Mouse (Mus musculus) spleen, postnatal 4 days (tissue): Measurements from ENCODE around the gene Rplp1.

Experiments used
- DNase-seq, 2 experiments: peaks; one replicate each; pipeline ENCODE4 v3.0.0; 2022; ENCODE audit warnings: low spot score in 2 of 2

Gene Rplp1

DNA sequence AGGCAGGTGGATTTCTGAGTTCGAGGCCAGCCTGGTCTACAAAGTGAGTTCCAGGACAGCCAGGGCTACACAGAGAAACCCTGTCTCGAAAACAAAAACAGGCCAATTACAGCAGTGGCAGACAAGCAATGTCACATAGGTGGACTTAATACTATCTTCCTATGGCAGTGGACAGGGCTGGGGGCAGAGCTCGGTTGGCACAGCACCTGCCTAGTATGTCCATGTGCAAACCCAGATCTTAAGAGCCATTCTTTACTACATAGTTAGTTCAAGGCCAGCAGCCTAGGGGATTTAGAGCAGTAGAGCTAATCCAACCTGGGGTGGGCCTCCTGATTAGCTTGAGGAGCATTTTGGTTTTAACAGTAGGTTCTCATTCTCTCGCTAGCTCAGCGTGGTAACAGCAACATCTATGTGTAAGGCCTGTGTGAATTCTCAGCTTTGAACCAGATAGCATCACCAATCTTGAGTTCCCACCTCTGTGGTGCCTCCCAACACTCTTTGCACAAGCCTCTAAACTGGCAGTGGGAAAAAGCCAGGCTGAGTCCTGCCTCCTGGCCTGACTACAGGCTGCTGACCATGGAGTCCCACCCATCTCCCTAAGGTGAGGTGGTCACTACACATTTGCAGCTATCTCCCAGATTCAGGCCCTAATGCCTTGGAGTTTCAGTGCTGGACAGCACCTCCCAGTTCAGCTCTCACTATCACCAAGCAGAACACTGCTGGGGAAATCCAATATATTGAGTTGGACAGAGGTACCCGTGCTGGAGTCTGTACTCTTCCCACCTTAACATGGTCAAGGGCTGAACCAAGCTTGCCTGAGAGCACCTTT, 2.8 kb downstream of the Rplp1 start:
- DNase-seq: no peak

DNA sequence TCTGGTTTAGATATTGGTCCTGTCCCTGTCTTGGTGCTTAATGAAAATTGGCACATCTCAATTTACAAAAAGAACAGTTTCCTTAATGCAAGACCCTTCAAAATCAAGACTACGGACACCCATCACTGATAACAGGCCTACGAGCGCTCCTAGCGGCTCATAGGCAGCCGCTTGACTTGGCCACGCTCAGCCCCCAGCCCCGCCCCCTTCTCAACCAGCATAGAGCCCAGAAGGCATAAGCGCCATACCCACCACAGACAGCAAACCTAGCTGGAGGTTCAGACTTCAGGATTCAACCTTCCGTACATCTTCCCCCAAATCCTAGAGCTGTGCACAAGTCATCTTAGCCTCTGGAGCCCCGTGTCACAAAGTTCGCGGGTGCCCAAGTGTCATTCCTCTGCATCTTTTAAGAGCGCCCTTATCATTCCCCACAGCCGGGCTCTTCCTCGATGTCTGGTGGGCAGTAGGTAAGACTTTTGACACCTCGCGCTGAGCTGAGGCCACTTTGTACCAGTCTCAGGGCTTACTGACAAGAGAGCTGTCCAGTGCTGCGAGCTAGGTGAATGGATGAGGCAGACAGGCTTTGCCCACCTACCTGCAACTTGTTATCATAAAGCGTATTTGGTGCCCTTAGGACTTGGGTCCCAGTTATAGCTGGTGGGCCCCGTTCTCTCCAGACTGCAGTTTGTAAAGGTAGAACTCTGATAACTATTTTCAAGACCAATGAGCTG, 3.7 kb downstream of the Rplp1 start:
- DNase-seq: peak; percentile 31 to 71

DNA sequence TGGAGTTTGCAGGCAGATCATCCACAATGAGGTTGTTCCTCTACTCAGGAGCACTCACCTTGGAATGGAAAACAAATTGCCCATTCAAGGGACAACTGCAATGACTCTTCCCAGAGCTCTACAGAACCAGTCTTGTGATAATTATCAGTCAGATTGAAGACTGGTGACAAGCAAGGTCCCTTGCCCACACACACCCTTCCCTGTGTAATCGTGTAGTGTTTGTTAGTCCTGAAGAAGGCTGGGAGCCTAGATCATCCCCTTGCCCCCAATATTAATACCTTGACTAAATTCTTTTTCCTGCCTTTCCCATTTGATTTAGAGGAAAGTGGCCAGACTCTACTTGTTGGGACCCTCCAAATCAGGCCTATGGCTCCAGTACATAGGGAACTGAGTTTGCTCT, 4.7 kb downstream of the Rplp1 start:
- no peak for DNase-seq

DNA sequence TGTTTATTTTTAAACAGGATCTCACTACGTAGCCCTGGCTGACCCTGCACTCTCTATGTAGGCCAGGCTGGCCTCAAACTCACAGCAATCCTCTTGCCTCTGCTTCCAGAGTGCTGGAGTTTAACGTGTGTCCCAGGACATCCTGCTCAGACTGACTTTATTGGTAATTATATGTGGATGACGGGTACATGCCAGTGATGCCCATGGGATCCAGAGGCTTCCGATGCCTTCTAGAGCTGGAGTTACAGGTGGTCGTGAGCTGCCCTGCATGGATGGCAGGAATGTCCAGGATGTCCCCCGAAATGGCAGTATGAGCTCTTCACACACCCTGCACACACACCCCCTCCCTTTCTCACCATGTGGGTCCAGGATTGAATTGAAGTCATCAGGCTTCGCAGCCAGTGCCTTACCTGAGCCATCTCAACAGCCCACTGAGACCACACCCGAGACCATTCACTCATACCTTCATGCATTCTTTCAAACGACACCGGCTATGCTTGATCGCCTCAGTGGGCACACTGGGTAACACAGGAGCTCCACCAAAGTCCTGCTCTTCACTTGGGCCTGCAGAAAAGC, 5.4 kb downstream of the Rplp1 start:
- DNase-seq: no peak

DNA sequence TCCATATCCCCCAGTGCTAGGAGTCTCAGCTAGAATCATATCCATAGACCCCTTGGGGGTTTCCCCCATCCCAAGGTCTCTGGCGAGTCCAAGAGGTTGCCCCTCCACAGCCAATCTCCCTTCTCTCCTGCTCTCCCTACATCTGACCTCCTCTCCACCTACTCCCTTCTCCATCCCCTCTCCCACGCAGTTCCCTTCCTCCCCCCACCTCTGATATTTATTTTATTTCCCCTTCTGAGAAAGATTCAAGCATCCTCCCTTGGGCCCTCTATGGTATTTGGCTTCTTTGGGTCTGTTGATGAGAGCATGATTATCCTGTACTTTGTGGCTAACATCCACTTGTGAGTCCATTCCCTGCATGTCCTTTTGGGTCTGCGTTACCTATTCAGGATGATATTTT, 6.0 kb downstream of the Rplp1 start:
- DNase-seq: no peak

DNA sequence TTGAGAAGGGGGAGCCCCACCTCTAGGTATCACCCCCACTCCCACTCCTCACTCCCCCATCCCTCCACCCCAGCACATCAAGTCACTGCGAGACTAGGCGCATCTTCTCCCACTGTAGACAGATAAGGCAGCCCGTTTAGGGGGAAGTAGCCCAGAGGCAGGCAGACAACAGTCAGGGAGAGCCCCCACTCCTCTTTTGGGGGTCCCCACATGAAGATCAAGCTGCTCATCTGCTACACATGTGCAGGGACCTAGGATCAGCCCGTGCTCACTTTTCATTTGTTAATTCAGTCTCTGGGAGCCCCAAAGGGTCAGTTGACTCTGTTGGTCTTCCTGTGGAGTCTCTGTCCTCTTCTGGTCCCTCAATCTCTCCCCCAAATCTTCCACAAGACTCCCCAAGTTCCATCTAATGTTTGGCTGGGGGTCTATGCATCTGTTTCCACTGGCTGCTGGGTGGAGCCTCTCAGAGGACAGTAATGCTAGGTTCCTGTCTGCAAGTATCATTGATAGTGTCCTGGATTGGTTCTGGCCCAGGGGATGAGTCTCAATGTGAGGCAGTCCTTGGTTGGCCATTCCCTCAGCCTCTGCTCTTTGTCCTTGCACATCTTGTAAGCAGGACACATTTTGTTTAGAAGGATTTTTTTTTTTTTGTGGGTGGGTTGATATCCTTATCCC, 6.6 kb downstream of the Rplp1 start:
- DNase-seq: no peak

DNA sequence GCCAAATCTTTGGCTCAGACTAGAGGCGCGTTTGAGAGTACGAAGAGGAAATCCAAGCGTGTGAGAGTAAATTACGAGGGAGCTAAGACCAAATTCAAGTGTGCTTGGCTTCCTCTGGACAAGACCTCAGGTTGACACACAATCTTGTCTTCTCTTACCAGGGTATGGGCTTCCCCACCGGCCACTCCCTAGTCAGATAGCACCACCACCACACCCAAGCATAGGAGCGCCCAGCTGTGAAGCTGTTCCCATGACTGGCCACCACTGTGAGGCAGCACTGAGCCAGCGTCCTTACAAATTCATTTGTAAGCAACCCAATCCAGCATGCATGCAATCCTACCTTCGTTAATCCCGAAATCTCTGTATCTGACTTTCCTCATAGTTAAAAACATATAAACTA, 7.4 kb downstream of the Rplp1 start:
- DNase-seq: peak; percentile 68 to 82

DNA sequence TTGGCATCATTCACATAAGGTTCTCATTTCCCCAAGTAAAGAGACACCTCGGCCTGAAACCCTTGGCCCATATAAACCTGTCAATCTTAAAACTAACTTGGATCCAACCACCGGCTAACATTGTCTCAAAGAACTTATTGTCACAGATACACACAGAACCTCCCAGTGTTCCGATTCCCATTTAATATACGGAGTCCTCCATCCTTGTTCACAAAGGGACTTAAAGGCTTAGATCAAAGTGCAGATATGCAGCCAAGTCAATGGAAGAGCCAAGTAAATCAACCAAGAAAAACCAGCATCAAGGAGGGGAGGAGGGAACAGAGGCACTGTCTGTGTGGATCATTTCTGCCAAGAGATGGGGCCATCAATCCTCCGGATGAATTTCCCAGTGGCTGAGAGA, 8.8 kb downstream of the Rplp1 start:
- DNase-seq: no peak

DNA sequence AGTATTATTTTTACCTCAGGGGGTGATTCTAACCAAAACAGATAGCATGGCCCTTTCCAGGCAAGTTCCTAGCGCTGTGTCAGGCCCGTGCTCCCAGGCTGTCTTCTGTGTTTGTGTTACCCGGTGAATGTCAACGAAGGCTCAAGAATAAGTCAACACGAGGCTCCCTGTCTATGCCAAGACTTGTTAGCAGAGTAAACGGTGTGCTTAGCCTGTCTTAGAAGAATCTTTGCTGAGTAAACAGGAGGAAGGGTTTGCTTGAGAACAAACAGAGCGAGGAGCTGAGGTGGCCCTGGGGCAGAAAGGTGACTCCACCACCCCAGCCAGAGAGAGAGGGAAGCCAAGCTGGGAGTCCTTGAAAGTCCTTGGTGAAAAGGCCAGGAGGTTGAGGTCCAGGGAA, 10.1 kb downstream of the Rplp1 start:
- no peak for DNase-seq

DNA sequence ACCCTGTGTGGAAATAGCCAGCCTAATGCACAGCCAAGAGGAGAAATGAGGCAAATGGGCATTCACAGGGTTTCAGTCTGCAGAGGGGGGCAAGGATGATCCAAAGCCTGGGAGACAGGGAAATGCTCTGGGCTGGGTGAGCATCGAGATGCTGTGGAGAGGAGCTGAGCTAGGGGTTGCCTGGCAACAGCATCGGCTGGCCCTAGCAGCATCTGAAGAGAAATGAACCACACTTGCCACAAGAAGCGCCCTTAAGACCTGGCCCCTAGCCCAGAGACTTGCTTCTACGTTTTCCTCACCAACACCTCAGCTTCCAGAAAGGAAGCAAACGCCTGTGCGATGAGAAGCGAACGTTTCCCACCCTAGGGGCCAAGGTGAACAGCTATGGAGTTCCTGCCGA, 11.9 kb downstream of the Rplp1 start:
- no peak for DNase-seq

DNA sequence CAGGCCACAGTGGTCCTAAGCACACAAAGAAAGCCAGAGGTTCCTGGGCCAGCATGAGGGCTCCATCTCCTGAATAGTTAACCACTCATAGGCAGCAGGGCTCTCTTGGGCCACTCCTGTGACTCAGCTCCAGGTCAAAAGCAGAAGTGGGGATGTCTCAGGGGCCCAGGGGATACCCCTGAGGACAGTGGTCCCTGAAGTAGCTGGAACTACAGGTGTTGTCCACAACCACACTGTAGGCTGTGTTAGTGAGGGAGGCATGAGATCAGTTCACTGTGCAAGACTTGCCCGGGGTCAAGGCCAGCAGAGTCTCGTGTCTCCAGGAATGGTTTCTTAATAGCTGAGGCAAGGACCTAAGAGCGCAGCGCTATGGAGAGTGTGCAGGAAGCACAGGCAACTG, 12.8 kb downstream of the Rplp1 start:
- no peak for DNase-seq

DNA sequence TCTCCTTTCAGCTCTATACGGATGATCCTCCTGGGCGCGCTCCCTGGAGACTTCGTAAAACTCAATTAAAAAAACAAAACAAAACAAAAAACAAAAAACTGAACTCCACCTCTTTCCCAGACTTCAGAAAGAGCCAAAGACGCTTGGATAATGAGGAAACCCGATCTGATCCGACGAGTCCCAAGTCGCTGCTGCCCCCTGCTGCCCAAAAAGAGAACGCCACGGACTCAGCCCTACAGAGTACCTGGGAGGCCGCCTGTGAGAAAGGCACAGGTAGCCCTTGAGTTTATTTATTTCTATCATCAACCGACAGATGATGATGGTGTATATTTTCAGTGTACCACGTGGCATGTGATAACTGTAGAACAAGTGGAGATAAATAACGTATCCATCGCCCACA, 14.5 kb downstream of the Rplp1 start:
- peak; percentile 73 to 92 for DNase-seq

DNA sequence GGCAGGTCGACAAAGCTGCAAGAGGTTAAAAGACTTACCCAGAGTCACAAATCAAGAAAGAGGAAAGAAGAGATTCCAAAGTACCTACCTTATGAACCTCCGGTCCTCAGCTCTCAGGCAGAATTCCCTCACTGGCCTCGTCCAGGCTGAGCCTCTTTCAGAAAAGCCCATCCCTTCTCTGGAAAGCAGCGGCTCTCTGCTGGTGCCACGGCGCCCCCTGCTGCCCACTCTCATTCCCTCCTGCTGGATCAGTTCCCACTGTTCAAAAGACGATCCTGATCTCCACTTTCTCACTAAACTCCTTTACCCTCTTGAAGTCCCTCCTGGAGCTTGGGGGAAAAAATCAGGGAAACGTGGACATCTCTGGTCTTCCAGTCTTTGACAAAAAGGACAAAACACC, 15.9 kb downstream of the Rplp1 start:
- DNase-seq: peak; percentile 64 to 88

DNA sequence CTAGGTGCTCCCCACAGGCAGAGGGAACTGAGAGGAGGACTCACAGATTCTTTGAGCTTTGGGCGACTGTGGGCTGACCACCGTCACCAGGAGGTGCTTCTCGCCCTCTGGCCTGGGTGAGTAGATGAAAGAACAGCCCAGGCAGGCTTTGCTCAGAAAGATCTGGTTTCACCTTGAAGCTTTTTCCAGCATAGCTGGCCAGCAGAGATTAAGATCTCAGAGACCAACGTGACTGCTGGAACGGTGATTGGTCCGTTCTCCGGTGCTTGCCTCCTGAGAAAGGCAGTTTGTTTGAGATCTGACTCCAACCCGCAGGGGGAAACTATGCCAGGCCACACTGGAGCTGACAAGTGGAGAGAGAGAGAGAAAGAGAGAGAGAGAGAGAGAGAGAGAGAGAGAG, 19.3 kb downstream of the Rplp1 start:
- no peak for DNase-seq

DNA sequence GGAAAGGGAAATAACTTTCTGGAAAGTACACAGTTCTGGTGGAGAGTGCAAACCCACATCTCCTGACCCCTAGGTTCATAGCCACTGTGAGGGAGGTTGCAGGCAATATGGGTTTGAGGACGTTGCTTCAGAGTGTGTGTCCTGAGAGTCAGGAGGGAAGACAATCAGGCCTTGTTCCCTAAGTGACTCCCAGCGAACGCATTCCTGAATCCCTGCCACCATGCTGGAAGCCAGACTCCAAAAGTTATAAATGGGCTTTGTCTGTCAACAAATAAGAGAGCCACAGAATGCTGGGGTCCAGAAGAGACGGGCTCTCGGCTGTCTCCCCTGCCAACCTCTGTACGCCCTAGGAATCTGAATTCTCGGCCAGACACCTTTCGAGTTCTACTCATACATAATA, 24.5 kb downstream of the Rplp1 start:
- DNase-seq: no peak

DNA sequence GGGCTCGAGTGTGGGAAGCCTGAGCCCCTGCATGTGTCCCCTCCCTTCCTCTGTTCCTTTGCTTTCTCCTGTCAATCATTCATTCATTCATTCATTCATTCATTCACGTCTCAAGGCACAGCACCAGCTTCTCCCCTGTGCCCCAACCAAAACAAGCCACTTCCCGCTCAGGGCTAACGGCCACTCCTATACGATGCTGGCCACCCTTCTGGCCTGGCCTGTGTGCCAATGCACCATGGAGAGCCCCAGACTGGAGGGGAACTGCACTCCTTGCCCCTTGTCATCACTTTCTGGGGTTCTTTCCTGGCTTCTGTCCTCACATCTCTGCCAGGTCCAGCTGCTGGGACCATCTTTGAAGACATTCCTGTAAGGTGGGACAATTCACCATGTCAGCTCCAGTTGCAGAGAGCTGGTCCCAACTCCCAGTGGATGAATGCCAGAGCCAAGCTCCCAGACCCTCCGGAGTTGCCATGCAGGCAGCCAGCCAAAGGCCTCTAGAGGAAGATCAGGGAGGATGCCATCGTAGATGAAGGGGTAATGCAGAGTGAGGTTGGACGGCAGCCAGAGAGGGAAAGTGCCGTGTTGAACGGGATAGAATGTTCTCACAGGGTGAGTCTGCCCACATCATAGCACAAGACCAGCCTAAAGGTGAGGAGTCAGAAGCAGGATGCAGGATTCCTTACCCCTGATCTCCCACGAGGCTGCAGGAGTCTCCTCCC, 26.5 kb downstream of the Rplp1 start:
- DNase-seq: no peak

DNA sequence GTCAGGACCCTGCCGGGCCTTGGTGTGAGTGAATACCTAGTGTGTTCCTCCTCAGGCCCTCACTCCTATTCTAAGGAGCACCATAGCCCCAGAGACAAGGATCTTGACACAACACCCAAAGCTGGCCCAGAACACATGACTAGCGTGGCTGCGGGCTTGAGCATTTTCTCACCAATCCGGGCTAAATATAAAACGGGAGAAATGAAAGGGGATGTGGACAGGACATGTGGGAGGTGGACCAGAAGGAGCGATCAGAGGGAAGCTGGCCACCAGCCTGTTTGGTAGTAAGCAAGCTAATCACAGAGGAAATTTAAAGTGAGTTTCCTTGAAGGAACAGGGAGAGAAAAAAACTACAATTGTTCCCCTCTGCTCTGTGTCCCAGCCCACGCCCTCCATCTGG, 28.4 kb downstream of the Rplp1 start:
- no peak for DNase-seq

DNA sequence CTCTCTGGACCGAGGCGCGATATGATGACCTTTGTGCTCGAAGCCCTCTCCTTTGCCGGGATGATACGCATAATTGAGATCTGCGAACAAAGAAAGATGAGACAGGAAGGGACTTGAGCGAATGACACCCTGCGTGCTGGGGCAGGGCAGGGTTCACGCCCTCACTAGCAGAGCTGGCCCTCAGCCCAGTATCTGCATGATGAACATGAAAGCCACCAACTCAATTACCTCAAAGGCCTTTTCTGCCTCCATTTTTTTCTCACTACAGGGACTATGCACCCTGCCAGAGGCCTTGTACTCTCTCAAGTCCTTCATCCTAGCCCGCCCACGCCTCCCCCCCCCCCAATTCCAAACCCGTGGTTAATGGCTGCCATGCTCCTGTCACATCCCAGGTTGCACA, 29.4 kb downstream of the Rplp1 start:
- no peak for DNase-seq

DNA sequence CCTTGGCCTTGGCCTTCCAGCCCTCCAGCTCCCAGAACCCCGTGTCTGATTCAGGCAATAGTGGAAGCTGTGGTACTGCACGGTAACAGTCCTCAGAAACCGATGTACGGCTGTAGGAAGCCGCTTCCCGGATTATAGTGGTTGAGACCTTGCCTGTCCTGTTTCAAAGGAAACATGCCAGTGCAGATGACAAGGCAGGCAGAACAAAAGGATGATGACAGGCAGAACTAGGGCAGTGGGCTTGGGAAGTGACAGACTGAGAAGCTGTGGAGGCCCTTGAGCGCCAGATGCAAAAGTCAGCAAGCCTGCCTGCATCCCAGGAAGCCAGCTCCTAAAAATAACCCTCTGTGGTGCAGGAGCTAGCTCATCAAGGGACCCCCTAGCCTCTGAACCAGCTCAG, 30.0 kb downstream of the Rplp1 start:
- DNase-seq: no peak

DNA sequence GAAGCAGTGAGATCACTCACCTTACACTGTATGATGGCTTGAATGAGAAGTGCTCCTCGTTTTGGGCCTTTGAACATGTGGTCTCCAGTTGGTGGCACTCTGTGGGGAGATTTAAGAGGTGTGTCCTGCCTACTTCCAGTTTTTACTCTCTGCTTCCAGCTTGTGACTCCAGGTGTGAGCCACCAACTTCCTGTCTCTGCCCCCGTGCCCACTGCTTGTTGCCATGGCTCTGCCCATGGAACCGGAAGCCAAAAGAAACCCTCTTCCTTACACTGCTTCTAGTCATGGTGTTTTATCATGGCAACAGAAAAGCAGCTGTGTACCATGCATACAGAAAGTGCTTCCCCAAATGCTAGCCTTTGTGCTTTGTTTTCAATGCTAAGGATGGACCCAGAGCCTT, 32.2 kb downstream of the Rplp1 start:
- DNase-seq: no peak

DNA sequence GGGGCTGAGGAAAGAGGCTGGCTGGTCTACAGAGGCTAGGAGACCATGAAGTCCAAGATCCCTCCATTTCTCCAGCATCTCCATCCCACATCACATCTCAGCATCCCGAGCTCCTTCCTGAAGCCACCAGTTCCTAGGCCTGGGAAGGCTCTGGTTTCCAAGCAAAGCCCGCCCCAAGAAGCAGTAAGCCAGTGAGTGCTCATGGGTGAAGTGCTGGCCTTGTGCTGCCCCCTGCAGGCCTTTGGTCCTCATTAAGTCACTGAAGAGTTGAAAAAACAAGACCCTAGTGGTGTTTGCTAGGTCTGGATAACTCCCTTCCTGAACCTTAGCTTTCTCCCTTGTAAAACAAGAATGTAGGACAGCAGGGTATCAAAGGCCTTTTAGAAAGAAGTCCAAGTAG, 35.5 kb downstream of the Rplp1 start:
- peak; percentile 39 to 78 for DNase-seq
